Mouse (Mus musculus) olfactory bulb, adult 2 months (tissue): Measurements from ENCODE around the gene Aak1.

Experiments
- CTCF ChIP-seq: fragments of 200-500 bp; IDR thresholded peaks from 2 replicates; pipeline ENCODE4 v1.5.1; 2012; ENCODE audit warnings: low read depth, mild to moderate bottlenecking, low read length, moderate library complexity; ENCODE audit not compliant: insufficient read depth
- POLR2A ChIP-seq: fragments of 200-500 bp; IDR thresholded peaks from 2 replicates; pipeline ENCODE4 v1.6.1; 2012; ENCODE audit warnings: mild to moderate bottlenecking, low read depth, low read length, moderate library complexity; ENCODE audit not compliant: insufficient read depth

DNA sequence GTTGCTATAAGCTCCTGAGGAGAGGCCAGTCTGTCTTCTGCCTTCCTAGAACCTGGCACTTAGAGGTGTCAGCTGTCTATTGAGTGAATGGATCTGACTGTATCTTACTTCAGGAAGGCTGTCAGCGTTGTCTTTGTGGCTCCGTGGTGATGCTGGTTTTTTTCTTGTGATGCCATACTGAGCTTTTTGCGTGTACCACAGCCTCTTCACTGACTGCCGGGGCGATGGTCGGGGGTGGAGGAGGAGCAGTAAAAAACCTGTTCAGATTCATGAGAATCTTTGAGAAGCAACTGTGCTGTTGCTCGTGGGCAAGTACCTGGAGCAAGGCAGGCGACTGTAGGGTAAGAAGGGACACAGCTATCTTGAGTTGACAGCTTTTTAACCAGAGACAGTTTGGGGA is 169.6 kb downstream of the Aak1 start:
- TF ChIP-seq CTCF = no peak
- no peak for TF ChIP-seq POLR2A
